ENCODE assay signal across 8 mouse cellular contexts in the genomic region with DNA sequence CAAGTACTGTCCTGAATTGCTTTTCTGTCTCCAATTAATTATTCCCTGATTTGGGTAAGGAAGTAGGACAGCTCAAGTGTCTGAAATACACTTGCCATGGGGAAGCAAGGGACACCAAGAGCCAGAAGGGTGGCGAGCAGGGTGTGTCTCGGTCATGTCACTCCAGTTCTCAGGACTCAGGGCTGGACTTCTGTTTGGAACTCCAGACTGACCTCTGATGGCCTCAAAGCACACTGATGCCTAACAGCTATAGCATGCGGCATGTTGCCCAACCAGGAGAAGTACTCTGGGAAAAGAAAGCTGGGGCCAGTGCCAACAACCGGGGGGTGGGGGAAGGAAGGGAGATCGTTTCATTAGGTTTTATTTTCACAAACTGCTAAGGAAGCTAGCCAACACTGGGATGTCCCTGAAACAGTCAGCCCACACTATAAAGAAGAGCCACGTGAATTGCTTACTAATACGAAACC.
DNase-seq lines count a peak whose midpoint lies in the region; TF ChIP-seq lines count a peak whose summit lies in the region.

No protein-coding gene starts in this region.

- TF ChIP-seq POLR2A in cortical plate, adult 2 months (IDR thresholded peaks at IDR 0.05; ENCODE audit: extremely low read depth, insufficient read depth, low read length): no peak

- no peak for DNase-seq in layer of hippocampus, adult 2 months (ENCODE audit: low spot score in 2 of 2)
- DNase-seq in layer of hippocampus, adult 11-12 months (ENCODE audit: low spot score): no peak
- peak; percentile 29 for DNase-seq in adrenal gland, adult 8-10 months
- peak; percentile 50 to 65 for DNase-seq in heart, postnatal 36 days
- DNase-seq in lung, postnatal 4 days: peak; percentile 77 to 78
- DNase-seq in embryo, embryonic 10.5 days (ENCODE audit: low spot score): no peak
- no peak for DNase-seq in c-Kit-positive CD71-positive TER-119-positive erythroid progenitor cells, embryonic 14.5 days (ENCODE audit: low spot score)

- H3K27ac ChIP-seq in layer of hippocampus, adult 2 months: peak overlapping the region; percentile 89
- peak overlapping the region; percentile 73 for H3K27ac ChIP-seq in cortical plate, adult 2 months (ENCODE audit: insufficient read depth, low read length)

- no peak overlapping the region for H3K4me3 ChIP-seq in layer of hippocampus, adult 2 months
- no peak overlapping the region for H3K4me3 ChIP-seq in cortical plate, adult 2 months (ENCODE audit: insufficient read depth, low read length)

- H3K4me1 ChIP-seq in cortical plate, adult 2 months (ENCODE audit: control insufficient read depth, insufficient read depth, low read length): peaks cover 15% of the 10 kb centered on the region

- no peak; the same call in 1 of the 2 replicates for TF ChIP-seq CTCF in layer of hippocampus, adult 2 months (conservative IDR thresholded peaks at IDR 0.05)
- TF ChIP-seq CTCF in cortical plate, adult 2 months (IDR thresholded peaks at IDR 0.05; ENCODE audit: extremely low read depth, insufficient read depth, low read length): no peak

- intact Hi-C loops in heart, postnatal 36 days (cut with DNase I): no loop called here

Comparison
In these comparisons a context has a peak if more than half of its experiments do, and no peak if none do; other contexts are left out.
1. DNase-seq: peak in adrenal gland, adult 8-10 months (single experiment), heart, postnatal 36 days (2 of 2) and lung, postnatal 4 days (2 of 2); none in layer of hippocampus, adult 2 months (0 of 2), layer of hippocampus, adult 11-12 months (single experiment), embryo, embryonic 10.5 days (single experiment) and c-Kit-positive CD71-positive TER-119-positive erythroid progenitor cells, embryonic 14.5 days (single experiment).